Mouse (Mus musculus): ENCODE measurements at regions not wholly inside any gene's neighbourhood (a gene's known extent, or its start where the extent isn't known, plus 50 kb on each side); places are given as distances from the start of the nearest gene placed in this dataset.

GRCm38 (mm10) chr8:93755981-93756380, 53.8 kb upstream of the Gnao1 start:
- H3K36me3 ChIP-seq (ENCODE audit: insufficient read depth, low read length), result no peaks in the 10 kb centered on the region

More at GRCm38 (mm10) chr8:93755981-93756380, 53.8 kb upstream of the Gnao1 start:
- no peak overlapping the region for H3K4me2 ChIP-seq (replicated peaks; ENCODE audit: low read depth, low read length)
- no peaks in the 10 kb centered on the region for H3K4me1 ChIP-seq (ENCODE audit: insufficient read depth, low read depth, low read length)
- no peaks in the 10 kb centered on the region for H3K27me3 ChIP-seq (replicated peaks; ENCODE audit: insufficient read depth, low read length)
- TF ChIP-seq EP300 (IDR thresholded peaks at IDR 0.05), result no peak
- no peak for TF ChIP-seq CTCF (IDR thresholded peaks at IDR 0.05)
- no peak overlapping the region for H3K4me3 ChIP-seq (ENCODE audit: low read depth, low read length)
- H3K9me3 ChIP-seq (ENCODE audit: low read length), result no peaks in the 10 kb centered on the region
- ATAC-seq (no peak), DNase-seq (ENCODE audit: low spot score) (no peak)
- H3K27ac ChIP-seq (ENCODE audit: low read length), result no peak overlapping the region
- WGBS, result 86% methylated on average over 4 of the region's 4 CpGs
- H3K9ac ChIP-seq (replicated peaks; ENCODE audit: low read depth), result no peak overlapping the region
